Mouse (Mus musculus): ENCODE results near the gene Pih1d2. TPM values are rescaled to one million over a fixed set of nuclear protein-coding genes. Genes with fewer than 3 reads are reported as not detected.

Gene Pih1d2
- polyA plus RNA-seq, 1 experiment from 2014 or later: 2.1 TPM

- Histone ChIP-seq H3K9ac (no peak overlapping the region), H3K27ac (peak overlapping the region; percentile 74), H3K36me3 (peaks cover 49% of the 10 kb centered on the region), H3K4me3 (replicated peaks) (no peak overlapping the region), H3K9me3 (replicated peaks) (no peaks in the 10 kb centered on the region), H3K4me2 (no peak overlapping the region), H3K4me1 (replicated peaks) (peaks cover 6% of the 10 kb centered on the region; the same call in 1 of the 2 replicates), H3K27me3 (no peaks in the 10 kb centered on the region)
- ATAC-seq (ENCODE audit: low read depth) (peak; percentile 62), DNase-seq (no peak)
- 65% methylated on average over 12 of the region's 12 CpGs for WGBS (ENCODE audit: insufficient replicate concordance)
These were observed 22.2 kb upstream of the Pih1d2 start for GRCm38 (mm10) chr9:50594794-50595417.

GRCm38 (mm10) chr9:50596973-50597372 lies 20.1 kb upstream of the Pih1d2 start:
- Histone ChIP-seq H3K9me3 (replicated peaks) (no peaks in the 10 kb centered on the region), H3K36me3 (peaks cover 58% of the 10 kb centered on the region), H3K27me3 (no peaks in the 10 kb centered on the region), H3K4me2 (no peak overlapping the region), H3K4me3 (replicated peaks) (no peak overlapping the region), H3K9ac (no peak overlapping the region), H3K4me1 (replicated peaks) (peaks cover 20% of the 10 kb centered on the region), H3K27ac (no peak overlapping the region)
- DNase-seq (no peak), ATAC-seq (ENCODE audit: low read depth) (no peak)
- 89% methylated on average over 8 of the region's 8 CpGs for WGBS (ENCODE audit: insufficient replicate concordance)

DNA sequence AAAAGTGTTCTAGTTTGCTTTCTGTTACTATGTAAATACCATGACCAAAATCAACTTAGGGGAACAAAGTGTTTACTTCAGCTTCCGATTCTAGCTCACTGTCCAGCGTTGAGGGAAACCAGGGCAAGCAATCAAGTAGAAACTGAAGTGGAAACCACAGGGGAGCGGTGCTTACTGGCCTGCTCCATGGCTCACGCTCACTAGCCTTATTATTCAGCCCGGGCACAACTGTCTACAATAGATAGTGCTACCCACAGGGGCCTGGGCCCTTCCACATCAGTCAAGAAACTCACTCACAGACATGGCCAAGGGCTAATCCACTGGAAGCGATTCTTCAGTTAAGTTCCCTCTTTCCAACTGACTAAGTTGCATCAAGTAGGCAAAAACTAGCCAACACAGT lies 15.6 kb upstream of the Pih1d2 start:
- peak overlapping the region; percentile 84 for H3K4me2 ChIP-seq
- peaks cover 45% of the 10 kb centered on the region for H3K4me1 ChIP-seq (replicated peaks)
- H3K27ac ChIP-seq: peak overlapping the region; percentile 76
- H3K27me3 ChIP-seq: no peaks in the 10 kb centered on the region
- peaks cover 56% of the 10 kb centered on the region for H3K36me3 ChIP-seq
- peak overlapping the region; percentile 90 for H3K9ac ChIP-seq
- H3K9me3 ChIP-seq (replicated peaks): no peaks in the 10 kb centered on the region
- H3K4me3 ChIP-seq (replicated peaks): peak overlapping the region; percentile 87
- DNase-seq (peak; percentile 20), ATAC-seq (ENCODE audit: low read depth) (peak; percentile 66)
- WGBS (ENCODE audit: insufficient replicate concordance): 15% methylated on average over 6 of the region's 6 CpGs

DNA sequence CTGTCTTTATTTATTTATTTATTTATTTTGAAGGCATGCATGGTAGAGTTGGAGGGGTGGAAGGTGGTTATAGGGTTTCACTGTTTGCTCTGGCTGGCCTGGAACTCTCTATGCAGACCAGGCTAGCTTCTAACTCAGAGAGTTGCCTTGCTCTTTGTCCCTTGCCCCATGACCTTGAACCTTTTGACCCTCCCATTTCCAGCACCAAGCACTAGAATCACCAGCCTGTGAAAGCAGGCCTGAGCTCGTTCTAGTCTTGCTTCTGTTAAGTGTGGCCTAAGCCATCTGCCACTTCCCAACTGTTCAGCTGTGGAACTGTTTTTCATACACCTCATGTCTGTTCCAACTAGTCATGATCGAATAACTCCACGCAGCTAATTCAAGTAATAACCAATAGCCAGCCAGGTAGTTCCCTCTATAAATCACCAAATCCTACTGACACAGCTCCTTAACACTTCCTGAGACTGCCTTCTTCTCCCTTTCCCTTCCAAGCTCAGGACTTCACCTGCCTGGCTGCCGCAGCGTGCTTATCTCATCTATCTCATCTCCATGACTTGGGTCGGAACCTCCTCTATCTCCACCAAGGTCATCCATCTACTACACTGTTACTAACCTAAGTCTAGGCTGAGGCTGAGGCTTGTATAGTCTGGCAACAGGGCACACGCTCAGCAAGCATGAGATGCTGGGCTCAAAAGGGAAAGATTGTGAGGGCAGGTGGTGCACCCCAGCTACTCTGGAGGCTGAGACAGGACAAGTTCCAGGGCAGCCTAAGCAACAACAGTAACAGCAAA lies 14.9 kb upstream of the Pih1d2 start:
- H3K9ac ChIP-seq: peak overlapping the region; percentile 90
- no peaks in the 10 kb centered on the region for H3K9me3 ChIP-seq (replicated peaks)
- DNase-seq (no peak), ATAC-seq (ENCODE audit: low read depth) (no peak)
- no peaks in the 10 kb centered on the region for H3K27me3 ChIP-seq
- peak overlapping the region; percentile 76 for H3K27ac ChIP-seq
- H3K4me2 ChIP-seq: peak overlapping the region; percentile 84
- WGBS (ENCODE audit: insufficient replicate concordance): 34% methylated on average over 7 of the region's 7 CpGs
- peaks cover 55% of the 10 kb centered on the region for H3K36me3 ChIP-seq
- H3K4me1 ChIP-seq (replicated peaks): peaks cover 45% of the 10 kb centered on the region
- H3K4me3 ChIP-seq (replicated peaks): peak overlapping the region; percentile 87

DNA sequence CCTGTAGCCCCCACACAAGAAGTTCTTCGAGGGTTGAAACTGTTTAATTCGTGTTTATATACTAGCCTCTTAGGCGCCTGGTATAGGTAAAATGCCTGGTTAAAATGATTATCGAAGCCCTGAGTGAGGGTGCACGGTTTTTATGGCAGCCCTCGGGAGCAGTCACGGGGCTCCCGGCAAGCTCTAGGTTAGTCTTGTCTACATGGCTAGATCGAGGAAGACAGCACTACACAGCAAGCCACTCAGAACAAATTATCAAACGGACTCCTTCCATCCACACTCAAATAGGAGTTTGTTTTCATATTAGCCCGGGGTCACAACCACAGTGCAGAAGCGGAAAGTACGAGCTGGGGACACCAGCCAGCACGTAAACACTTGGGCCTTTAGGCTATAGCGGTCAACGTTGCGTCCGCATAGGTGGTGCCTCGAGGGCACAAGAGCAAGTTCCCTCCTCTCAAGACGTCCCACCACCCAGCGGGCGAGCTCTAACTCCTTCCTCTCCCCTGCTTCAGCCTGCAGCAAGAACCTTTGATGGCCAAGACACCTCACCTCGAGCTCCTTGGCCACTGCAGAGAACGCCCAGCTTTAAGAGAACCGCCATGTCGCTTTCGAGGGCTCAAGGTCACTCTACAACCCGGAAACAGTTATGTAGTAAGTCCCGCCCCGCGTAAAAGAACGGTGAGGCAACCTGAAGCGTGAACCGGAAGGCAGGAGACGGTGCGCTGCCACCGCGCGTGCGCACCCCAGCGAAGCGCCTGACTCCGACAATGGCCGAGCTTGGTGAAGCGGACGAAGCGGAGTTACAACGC lies 13.7 kb upstream of the Pih1d2 start, which contains the start of the genes Sdhd and Timm8b:
Gene Sdhd, minus strand, starts transcription at position 624 of the 809 bp plus-strand sequence.
Gene Timm8b, plus strand, starts transcription at position 722 of the 809 bp plus-strand sequence.
- Histone ChIP-seq H3K9me3 (replicated peaks) (no peaks in the 10 kb centered on the region), H3K4me3 (replicated peaks) (peak within 1 kb of the TSS; percentile 87), H3K27me3 (no peaks in the 10 kb centered on the region), H3K27ac (peak within 1 kb of the TSS; percentile 86), H3K36me3 (peaks cover 55% of the 10 kb centered on the region), H3K4me2 (peak within 1 kb of the TSS; percentile 84), H3K9ac (peak within 1 kb of the TSS; percentile 90), H3K4me1 (replicated peaks) (peaks cover 45% of the 10 kb centered on the region)
- DNase-seq (peak; percentile 91), ATAC-seq (ENCODE audit: low read depth) (peak; percentile 93)
- WGBS (ENCODE audit: insufficient replicate concordance): under 1% methylated on average over 48 of the region's 48 CpGs

- peak; percentile 76 for ATAC-seq (ENCODE audit: low read depth)
- H3K4me3 ChIP-seq (replicated peaks): peak overlapping the region; percentile 87
- H3K4me1 ChIP-seq (replicated peaks): peaks cover 45% of the 10 kb centered on the region
These were observed 13.2 kb upstream of the Pih1d2 start for GRCm38 (mm10) chr9:50603998-50604324.

GRCm38 (mm10) chr9:50604338-50604737 lies 12.8 kb upstream of the Pih1d2 start:
- H3K27me3 ChIP-seq: no peaks in the 10 kb centered on the region
- peaks cover 45% of the 10 kb centered on the region for H3K4me1 ChIP-seq (replicated peaks)
- peak overlapping the region; percentile 84 for H3K4me2 ChIP-seq
- H3K36me3 ChIP-seq: peaks cover 53% of the 10 kb centered on the region
- peak; percentile 0; the same call in 1 of the 2 replicates for ATAC-seq (ENCODE audit: low read depth)
- DNase-seq: no peak
- H3K9ac ChIP-seq: peak overlapping the region; percentile 90
- peak overlapping the region; percentile 87 for H3K4me3 ChIP-seq (replicated peaks)
- under 1% methylated on average over 6 of the region's 6 CpGs for WGBS (ENCODE audit: insufficient replicate concordance)
- no peaks in the 10 kb centered on the region for H3K9me3 ChIP-seq (replicated peaks)
- peak overlapping the region; percentile 86 for H3K27ac ChIP-seq

More at GRCm38 (mm10) chr9:50603998-50604324, 13.2 kb upstream of the Pih1d2 start:
- DNase-seq: no peak
- peak overlapping the region; percentile 90 for H3K9ac ChIP-seq
- no peaks in the 10 kb centered on the region for H3K9me3 ChIP-seq (replicated peaks)
- peak overlapping the region; percentile 86 for H3K27ac ChIP-seq
- WGBS (ENCODE audit: insufficient replicate concordance): under 1% methylated on average over 24 of the region's 24 CpGs
- H3K36me3 ChIP-seq: peaks cover 54% of the 10 kb centered on the region
- H3K27me3 ChIP-seq: no peaks in the 10 kb centered on the region
- H3K4me2 ChIP-seq: peak overlapping the region; percentile 84

GRCm38 (mm10) chr9:50612115-50612514 lies 5.0 kb upstream of the Pih1d2 start:
- Histone ChIP-seq H3K9ac (no peak overlapping the region), H3K4me3 (replicated peaks) (no peak overlapping the region), H3K9me3 (replicated peaks) (no peaks in the 10 kb centered on the region), H3K4me2 (no peak overlapping the region), H3K27ac (no peak overlapping the region), H3K27me3 (no peaks in the 10 kb centered on the region), H3K36me3 (peaks cover 78% of the 10 kb centered on the region), H3K4me1 (replicated peaks) (peaks cover 20% of the 10 kb centered on the region)
- ATAC-seq (ENCODE audit: low read depth) (no peak), DNase-seq (no peak)
- 73% methylated on average over 4 of the region's 4 CpGs for WGBS (ENCODE audit: insufficient replicate concordance)

DNA sequence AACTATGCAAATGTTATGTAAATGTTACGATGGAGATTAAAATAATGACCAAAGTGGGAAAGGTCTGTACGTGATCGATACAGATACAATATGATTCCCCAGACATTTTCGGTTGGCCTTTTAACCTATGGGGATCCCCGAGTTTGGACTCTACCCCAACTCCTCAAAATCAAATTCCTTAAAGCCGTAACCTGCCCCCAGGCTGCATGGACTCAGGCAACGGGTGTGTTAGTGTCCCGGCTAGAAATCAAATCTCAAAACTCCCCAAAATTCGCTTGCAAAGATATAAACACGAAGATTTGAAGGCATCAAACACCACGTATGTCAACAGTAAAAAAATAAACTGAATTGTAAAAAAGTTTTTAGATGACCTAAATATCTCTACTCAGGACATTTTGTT lies 960 bp upstream of the Pih1d2 start:
- DNase-seq: no peak
- peaks cover 28% of the 10 kb centered on the region for H3K4me1 ChIP-seq (replicated peaks)
- WGBS (ENCODE audit: insufficient replicate concordance): 29% methylated on average over 11 of the region's 11 CpGs
- H3K27me3 ChIP-seq: no peaks in the 10 kb centered on the region
- H3K9me3 ChIP-seq (replicated peaks): no peaks in the 10 kb centered on the region
- no peak for ATAC-seq (ENCODE audit: low read depth)
- peak overlapping the region; percentile 96 for H3K4me3 ChIP-seq (replicated peaks)
- peaks cover 40% of the 10 kb centered on the region for H3K36me3 ChIP-seq
- H3K4me2 ChIP-seq: peak overlapping the region; percentile 85
- peak overlapping the region; percentile 94 for H3K9ac ChIP-seq
- H3K27ac ChIP-seq: 0 out of 2 replicates have a peak overlapping the region, but pooled peaks have one; percentile 95

- no peak overlapping the region for H3K27ac ChIP-seq
- peaks cover 25% of the 10 kb centered on the region for H3K36me3 ChIP-seq
- peak overlapping the region; percentile 94; the same call in 1 of the 2 replicates for H3K9ac ChIP-seq
- ATAC-seq (ENCODE audit: low read depth) (no peak), DNase-seq (no peak)
- no peaks in the 10 kb centered on the region for H3K9me3 ChIP-seq (replicated peaks)
- peak overlapping the region; percentile 85 for H3K4me2 ChIP-seq
- H3K4me3 ChIP-seq (replicated peaks): peak overlapping the region; percentile 96
- 50% methylated on average over 9 of the region's 9 CpGs for WGBS (ENCODE audit: insufficient replicate concordance)
- no peaks in the 10 kb centered on the region for H3K27me3 ChIP-seq
- peaks cover 28% of the 10 kb centered on the region for H3K4me1 ChIP-seq (replicated peaks)
These were observed 741 bp downstream of the Pih1d2 start for GRCm38 (mm10) chr9:50617794-50618330.
